Mouse (Mus musculus) hindbrain, embryonic 15.5 days (tissue): ENCODE measurements around the gene Lbx1. TPM values are rescaled to one million over a fixed set of nuclear protein-coding genes. Genes with fewer than 3 reads are reported as not detected.

ENCODE experiments used
- ATAC-seq: fragments of 200-750 bp; cut with Nextera tagmentation; 2 replicates; pipeline ENCODE4 v1.8.0; 2017; ENCODE audit warnings: low read depth, moderate number of reproducible peaks, moderate TSS enrichment; ENCODE audit not compliant: low FRiP score
- H3K27ac ChIP-seq: fragments of 300-500 bp; sonication (generic); replicated peaks from 2 replicates; pipeline ENCODE4 v1.5.1; 2015; ENCODE audit warnings: mild to moderate bottlenecking, inconsistent platforms
- H3K27me3 ChIP-seq: fragments of 300-500 bp; sonication (generic); 2 replicates; pipeline ENCODE4 v1.6.1; 2015; ENCODE audit warnings: control low read depth, inconsistent platforms
- H3K36me3 ChIP-seq: fragments of 300-500 bp; sonication (generic); 2 replicates; pipeline ENCODE4 v1.6.1; 2015; ENCODE audit warnings: control low read depth, inconsistent platforms
- H3K4me1 ChIP-seq: fragments of 300-500 bp; sonication (generic); replicated peaks from 2 replicates; pipeline ENCODE4 v1.6.1; 2015; ENCODE audit warnings: control low read depth, inconsistent platforms
- H3K4me2 ChIP-seq: fragments of 300-500 bp; sonication (generic); 2 replicates; pipeline ENCODE4 v1.6.1; 2015; ENCODE audit warnings: moderate library complexity, mild to moderate bottlenecking, inconsistent platforms
- H3K4me3 ChIP-seq: fragments of 300-500 bp; sonication (generic); 2 replicates; pipeline ENCODE4 v1.5.1; 2015; ENCODE audit warnings: mild to moderate bottlenecking, inconsistent platforms
- H3K9ac ChIP-seq: fragments of 300-500 bp; sonication (generic); 2 replicates; pipeline ENCODE4 v1.6.1; 2015; ENCODE audit warnings: inconsistent platforms
- H3K9me3 ChIP-seq: fragments of 300-500 bp; sonication (generic); 2 replicates; pipeline ENCODE4 v1.6.1; 2016; ENCODE audit warnings: control low read depth, inconsistent platforms
- WGBS: fragments of 180-500 bp; shearing (Covaris S2); methylation state at CpG from one replicate; pipeline ENCODE4 v1.1.7; 2015; 5-methylcytosine and 5-hydroxymethylcytosine counted together
- polyA plus RNA-seq: library from polyadenylated mRNA; unstranded; fragments of >200 nt; fragmentation: Nextera tagmentation; extraction: Ambion mirVana; gene quantifications from 2 replicates; pipeline ENCODE4 v1.2.1, GENCODE M21; 2015

Lbx1 gene
- polyA plus RNA-seq, 1 experiment from 2014 or later, result 12.2 TPM

- Histone ChIP-seq H3K9ac (no peak overlapping the region), H3K4me1 (peaks cover 60% of the 10 kb centered on the region), H3K4me2 (0 out of 2 replicates have a peak overlapping the region, but pooled peaks have one; percentile 19), H3K27me3 (peaks cover 71% of the 10 kb centered on the region), H3K27ac (peak overlapping the region; percentile 42; the same call in 1 of the 2 replicates), H3K4me3 (no peak overlapping the region), H3K9me3 (no peaks in the 10 kb centered on the region), H3K36me3 (no peaks in the 10 kb centered on the region)
- peak; percentile 43; the same call in 1 of the 2 replicates for ATAC-seq
- WGBS, result 2% methylated on average over 12 of the region's 12 CpGs
Measured at GRCm38 (mm10) chr19:45225130-45225529, 10.5 kb downstream of the Lbx1 start.

GRCm38 (mm10) chr19:45224286-45224559 lies 11.4 kb downstream of the Lbx1 start:
- no peak overlapping the region for H3K9ac ChIP-seq
- no peaks in the 10 kb centered on the region for H3K36me3 ChIP-seq
- peak overlapping the region; percentile 41 for H3K4me2 ChIP-seq
- no peaks in the 10 kb centered on the region for H3K9me3 ChIP-seq
- 3% methylated on average over 6 of the region's 6 CpGs for WGBS
- peaks cover 52% of the 10 kb centered on the region for H3K4me1 ChIP-seq
- no peak overlapping the region for H3K27ac ChIP-seq
- no peak for ATAC-seq
- no peak overlapping the region; the same call in 1 of the 2 replicates for H3K4me3 ChIP-seq
- H3K27me3 ChIP-seq, result peaks cover 72% of the 10 kb centered on the region

DNA sequence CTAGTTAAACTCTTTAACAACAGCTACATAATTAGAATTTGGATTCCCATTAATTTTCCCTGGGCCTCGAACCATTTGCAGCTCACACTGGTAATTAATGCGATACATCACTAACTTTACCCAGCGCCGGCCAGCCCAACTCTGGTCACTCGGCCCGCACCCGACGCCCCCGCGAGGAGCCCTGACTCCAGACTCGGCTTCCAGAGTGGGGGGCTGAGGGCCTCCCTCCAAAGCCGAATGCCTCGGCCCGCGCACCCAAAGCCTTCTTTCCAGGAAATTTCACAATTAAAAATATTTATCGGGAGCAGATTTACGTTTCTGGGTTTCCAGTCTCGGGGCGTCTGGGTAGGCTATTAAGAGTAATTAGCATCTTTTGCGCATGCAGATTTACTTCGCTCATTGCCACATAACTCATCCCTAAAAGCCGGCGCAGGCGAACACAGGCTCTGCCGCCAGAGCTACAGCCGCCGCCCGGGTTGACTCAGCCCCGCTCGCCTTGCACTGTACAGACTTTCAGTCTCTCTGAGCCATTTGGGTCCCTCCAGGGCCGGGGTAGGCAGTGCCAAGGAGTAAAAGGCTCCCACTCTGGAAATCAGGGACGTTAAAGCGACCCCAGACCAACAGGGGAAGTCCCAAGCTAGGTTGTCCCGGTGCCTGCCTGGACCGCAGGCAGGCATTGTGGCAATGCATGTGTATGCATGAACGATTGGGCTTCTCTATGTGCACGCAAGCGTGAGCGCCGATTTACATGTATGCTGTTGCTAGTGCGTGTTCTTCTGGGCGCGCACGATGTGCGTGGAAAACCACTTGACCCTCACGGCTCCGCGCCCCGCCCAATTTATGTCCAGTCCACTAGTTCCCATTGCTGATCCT lies 12.0 kb downstream of the Lbx1 start:
- H3K9me3 ChIP-seq, result no peaks in the 10 kb centered on the region
- no peak overlapping the region for H3K9ac ChIP-seq
- H3K27ac ChIP-seq, result 0 out of 2 replicates have a peak overlapping the region, but pooled peaks have one; percentile 7
- under 1% methylated on average over 49 of the region's 49 CpGs for WGBS
- peaks cover 73% of the 10 kb centered on the region for H3K27me3 ChIP-seq
- peak overlapping the region; percentile 41 for H3K4me2 ChIP-seq
- peak overlapping the region; percentile 1 for H3K4me3 ChIP-seq
- peaks cover 46% of the 10 kb centered on the region for H3K4me1 ChIP-seq
- ATAC-seq, result no peak
- H3K36me3 ChIP-seq, result no peaks in the 10 kb centered on the region

DNA sequence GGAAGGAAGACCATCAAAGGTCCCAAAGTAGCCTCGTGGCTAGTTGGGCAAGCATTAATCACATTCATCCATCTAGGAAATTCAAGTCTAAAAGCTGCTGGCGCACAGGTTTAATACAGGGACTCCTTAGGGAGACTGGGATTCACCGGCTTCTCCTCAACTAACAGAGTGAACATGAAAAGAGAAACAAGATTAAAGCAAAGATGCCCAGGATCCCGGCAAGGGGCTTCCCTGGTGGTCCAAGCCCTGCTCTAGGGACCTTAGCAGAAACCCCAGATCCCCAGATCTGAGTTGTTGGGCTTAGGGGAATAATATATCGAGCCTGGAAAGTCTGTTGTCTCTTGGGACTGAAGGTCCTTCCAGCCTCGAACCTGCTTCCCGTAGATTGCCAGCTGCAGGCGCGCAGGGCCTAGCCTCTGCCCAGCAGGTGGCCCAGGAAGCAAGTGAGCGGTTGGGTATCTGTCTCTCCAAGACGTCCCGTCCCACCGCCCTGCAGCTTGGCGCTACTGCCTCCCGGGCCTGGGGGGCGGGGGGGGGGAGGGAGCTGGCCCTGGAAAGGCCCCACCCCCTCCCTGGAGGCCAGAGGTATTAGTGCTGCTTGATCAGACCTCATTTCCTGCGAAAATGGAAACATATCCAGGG lies 13.3 kb downstream of the Lbx1 start:
- Histone ChIP-seq H3K9ac (no peak overlapping the region), H3K36me3 (no peaks in the 10 kb centered on the region), H3K27ac (no peak overlapping the region), H3K9me3 (no peaks in the 10 kb centered on the region), H3K4me2 (no peak overlapping the region), H3K27me3 (peaks cover 71% of the 10 kb centered on the region), H3K4me1 (peaks cover 37% of the 10 kb centered on the region), H3K4me3 (no peak overlapping the region)
- 3% methylated on average over 17 of the region's 17 CpGs for WGBS
- ATAC-seq, result no peak

DNA sequence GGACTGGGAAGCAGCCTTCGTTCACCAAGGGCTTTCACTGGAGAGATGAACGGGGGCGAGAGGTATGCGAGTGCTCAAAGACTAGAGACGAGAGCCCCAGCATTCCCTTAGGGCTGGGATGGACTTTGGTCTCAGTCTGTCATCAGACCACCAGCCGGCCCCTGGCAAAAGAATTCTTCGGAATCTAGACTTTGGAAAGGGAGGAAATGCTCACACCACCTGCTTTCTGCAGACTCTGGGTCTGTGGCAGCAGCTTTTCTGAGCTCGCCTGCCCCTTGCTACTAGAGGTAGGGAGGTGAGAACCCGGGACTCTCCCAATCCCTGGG lies 14.2 kb downstream of the Lbx1 start:
- Histone ChIP-seq H3K4me3 (peak overlapping the region; percentile 30), H3K36me3 (no peaks in the 10 kb centered on the region), H3K27me3 (peaks cover 63% of the 10 kb centered on the region), H3K4me2 (peak overlapping the region; percentile 66), H3K9ac (no peak overlapping the region), H3K9me3 (no peaks in the 10 kb centered on the region), H3K27ac (no peak overlapping the region), H3K4me1 (peaks cover 37% of the 10 kb centered on the region)
- ATAC-seq, result no peak
- under 1% methylated on average over 9 of the region's 9 CpGs for WGBS

DNA sequence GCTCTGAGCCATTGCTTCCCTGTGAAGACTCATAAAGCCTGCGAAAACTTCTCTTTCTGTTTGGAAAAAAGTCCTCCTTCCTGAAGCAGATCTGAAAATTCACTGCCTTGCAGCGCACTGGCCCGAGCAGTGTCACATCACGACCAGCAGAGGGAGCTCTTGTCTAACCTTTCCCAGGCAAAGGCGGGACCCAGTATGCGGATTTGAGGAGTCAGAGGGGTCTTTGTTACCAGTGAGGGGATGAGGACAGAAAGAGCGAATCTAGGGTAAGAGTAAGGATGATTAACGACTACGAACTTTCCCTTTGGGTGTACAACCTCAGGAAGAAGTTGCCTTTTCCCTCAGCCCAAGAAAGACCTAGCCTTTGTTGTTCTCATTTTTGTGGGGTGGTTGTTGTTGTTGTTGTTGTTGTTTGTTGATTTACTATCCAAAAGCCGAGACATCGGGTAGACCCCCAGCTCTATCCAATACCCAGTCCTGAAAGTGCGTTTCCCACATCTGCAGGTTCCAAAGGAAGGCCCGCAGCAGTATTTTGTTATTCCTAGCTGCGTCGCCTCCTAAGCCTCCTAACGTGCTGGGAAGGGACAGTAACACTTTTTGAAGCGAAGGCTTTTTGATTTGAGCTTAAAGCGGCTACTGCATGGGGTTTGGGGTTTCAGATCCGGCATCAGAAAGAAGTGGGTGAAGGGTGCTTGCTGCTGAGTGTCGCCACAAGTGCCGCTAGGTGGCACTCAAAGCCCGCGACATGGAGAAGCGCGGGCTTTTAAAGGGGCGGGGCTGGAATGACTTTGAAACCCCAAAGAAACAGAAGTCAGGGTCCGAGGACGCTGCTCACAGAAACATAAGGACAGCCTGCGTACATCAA lies 14.8 kb downstream of the Lbx1 start:
- Histone ChIP-seq H3K36me3 (no peaks in the 10 kb centered on the region), H3K27ac (no peak overlapping the region; the same call in 1 of the 2 replicates), H3K4me3 (peak overlapping the region; percentile 30), H3K27me3 (peaks cover 58% of the 10 kb centered on the region), H3K4me1 (peaks cover 33% of the 10 kb centered on the region), H3K4me2 (peak overlapping the region; percentile 66), H3K9me3 (no peaks in the 10 kb centered on the region), H3K9ac (peak overlapping the region; percentile 41)
- WGBS, result 1% methylated on average over 29 of the region's 29 CpGs
- peak; percentile 52; the same call in 1 of the 2 replicates for ATAC-seq

DNA sequence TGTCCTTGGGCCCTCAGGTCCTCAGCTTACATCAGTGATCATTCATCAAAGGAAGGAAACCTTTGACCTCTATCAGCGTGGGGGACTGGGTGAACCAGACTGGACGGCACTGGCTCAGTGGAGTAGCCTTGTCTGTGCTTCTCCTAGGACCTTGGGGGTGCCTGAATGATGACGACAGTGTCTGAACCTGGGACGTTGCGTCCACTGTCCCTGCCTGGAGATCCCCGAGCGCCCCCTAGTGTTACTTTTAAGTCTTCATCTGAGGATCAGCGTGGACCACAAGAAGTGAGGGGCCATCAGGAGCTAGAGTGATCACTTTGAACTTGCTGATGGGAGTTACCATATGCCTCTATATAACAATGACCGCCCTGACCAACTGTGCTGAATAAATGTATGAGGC lies 19.4 kb downstream of the Lbx1 start:
- Histone ChIP-seq H3K4me2 (no peak overlapping the region), H3K36me3 (no peaks in the 10 kb centered on the region), H3K27ac (no peak overlapping the region), H3K4me3 (no peak overlapping the region), H3K4me1 (peaks cover 5% of the 10 kb centered on the region), H3K27me3 (peaks cover 23% of the 10 kb centered on the region), H3K9me3 (no peaks in the 10 kb centered on the region), H3K9ac (no peak overlapping the region)
- ATAC-seq, result no peak
- WGBS, result under 1% methylated on average over 9 of the region's 9 CpGs

DNA sequence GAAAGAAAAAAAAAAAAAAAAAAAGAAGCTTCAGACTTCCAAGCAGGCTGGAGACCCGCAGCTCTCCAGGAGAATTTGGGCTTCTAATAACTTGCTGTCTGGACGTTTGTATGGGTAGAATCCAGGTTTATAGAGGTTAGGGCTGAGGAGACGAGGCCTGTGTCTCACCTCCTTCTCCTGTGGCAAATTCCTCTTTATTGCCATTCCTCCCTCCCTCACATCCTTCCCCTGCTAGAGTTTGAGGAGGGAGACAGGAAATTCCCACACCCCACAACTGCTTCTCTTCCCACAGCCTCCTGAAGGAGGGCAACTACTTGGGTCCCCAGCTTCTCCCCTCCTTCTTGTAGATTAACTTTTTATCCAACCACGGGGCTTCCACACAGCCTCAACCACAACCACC lies 20.2 kb downstream of the Lbx1 start:
- H3K27ac ChIP-seq, result no peak overlapping the region
- ATAC-seq, result no peak
- no peaks in the 10 kb centered on the region for H3K4me1 ChIP-seq
- H3K36me3 ChIP-seq, result no peaks in the 10 kb centered on the region
- H3K4me3 ChIP-seq, result no peak overlapping the region
- peaks cover 23% of the 10 kb centered on the region for H3K27me3 ChIP-seq
- H3K4me2 ChIP-seq, result no peak overlapping the region
- no peak overlapping the region for H3K9ac ChIP-seq
- WGBS, result 80% methylated on average over 4 of the region's 4 CpGs
- no peaks in the 10 kb centered on the region for H3K9me3 ChIP-seq

GRCm38 (mm10) chr19:45209776-45210422 lies 25.7 kb downstream of the Lbx1 start:
- Histone ChIP-seq H3K4me3 (no peak overlapping the region), H3K4me1 (no peaks in the 10 kb centered on the region), H3K4me2 (no peak overlapping the region), H3K27me3 (peaks cover 26% of the 10 kb centered on the region), H3K9ac (no peak overlapping the region), H3K27ac (no peak overlapping the region), H3K9me3 (no peaks in the 10 kb centered on the region), H3K36me3 (no peaks in the 10 kb centered on the region)
- no peak for ATAC-seq
- WGBS, result 86% methylated on average over 14 of the region's 14 CpGs

GRCm38 (mm10) chr19:45209191-45209590 lies 26.4 kb downstream of the Lbx1 start:
- no peak overlapping the region for H3K4me3 ChIP-seq
- H3K9ac ChIP-seq, result no peak overlapping the region
- no peaks in the 10 kb centered on the region for H3K36me3 ChIP-seq
- no peak overlapping the region for H3K27ac ChIP-seq
- no peak for ATAC-seq
- no peak overlapping the region for H3K4me2 ChIP-seq
- no peaks in the 10 kb centered on the region for H3K4me1 ChIP-seq
- 95% methylated on average over 1 of the region's 1 CpGs for WGBS
- peaks cover 26% of the 10 kb centered on the region for H3K27me3 ChIP-seq
- H3K9me3 ChIP-seq, result no peaks in the 10 kb centered on the region

DNA sequence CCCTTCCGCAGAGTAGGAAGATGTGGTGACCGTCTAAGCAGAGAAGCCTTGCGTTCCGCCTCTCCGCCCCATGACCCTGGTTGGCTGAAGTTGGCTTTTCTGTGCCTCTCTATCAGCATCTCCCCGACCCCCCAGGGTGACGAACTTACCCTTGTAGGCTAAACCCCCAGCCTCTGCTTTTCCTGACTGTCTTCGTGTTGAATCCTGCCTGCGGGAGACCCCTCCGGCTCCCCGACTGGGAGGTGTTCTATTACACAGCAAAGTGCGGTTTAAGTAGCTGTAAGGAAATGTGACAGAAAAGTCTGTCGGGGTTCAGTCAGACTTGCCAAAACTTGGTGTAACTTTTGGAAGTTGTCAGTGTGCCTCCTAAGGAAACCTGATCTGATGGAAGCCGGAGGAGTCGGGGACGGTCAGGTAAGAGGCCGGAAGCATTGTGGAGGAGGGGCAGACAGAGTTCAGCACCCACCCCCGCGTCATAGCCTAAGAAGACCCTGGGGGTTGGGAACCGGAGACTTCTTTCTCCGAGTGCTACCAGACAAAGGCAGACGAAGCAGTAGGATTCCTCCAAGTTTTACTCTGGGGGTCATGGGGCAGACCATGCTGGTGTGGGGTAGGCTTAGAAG lies 27.1 kb downstream of the Lbx1 start:
- H3K4me3 ChIP-seq, result 0 out of 2 replicates have a peak overlapping the region, but pooled peaks have one; percentile 13
- no peak for ATAC-seq
- H3K4me2 ChIP-seq, result peak overlapping the region; percentile 30
- H3K27ac ChIP-seq, result no peak overlapping the region
- H3K9me3 ChIP-seq, result no peaks in the 10 kb centered on the region
- H3K27me3 ChIP-seq, result peaks cover 26% of the 10 kb centered on the region
- H3K4me1 ChIP-seq, result no peaks in the 10 kb centered on the region
- H3K9ac ChIP-seq, result no peak overlapping the region
- WGBS, result 22% methylated on average over 22 of the region's 22 CpGs
- no peaks in the 10 kb centered on the region for H3K36me3 ChIP-seq
